Mouse (Mus musculus) intestine, embryonic 16.5 days (tissue): Measurements from ENCODE around the gene Grin3a. TPM values are rescaled to one million over a fixed set of nuclear protein-coding genes. Genes with fewer than 3 reads are reported as not detected.

Source experiments
- ATAC-seq: fragments of 200-750 bp; cut with Nextera tagmentation; 2 replicates; pipeline ENCODE4 v1.8.0; 2017; ENCODE audit warnings: moderate TSS enrichment, moderate library complexity
- H3K27ac ChIP-seq: fragments of 300-500 bp; sonication (generic); 2 replicates; pipeline ENCODE4 v1.5.1; 2014; ENCODE audit warnings: mild to moderate bottlenecking, low read length
- H3K27me3 ChIP-seq: fragments of 300-500 bp; sonication (generic); replicated peaks from 2 replicates; pipeline ENCODE4 v1.6.1; 2014; ENCODE audit warnings: low read length, control low read depth, mixed read lengths; ENCODE audit not compliant: control insufficient read depth, insufficient read depth
- H3K36me3 ChIP-seq: fragments of 300-500 bp; sonication (generic); 2 replicates; pipeline ENCODE4 v1.6.1; 2014; ENCODE audit warnings: low read length, control low read depth; ENCODE audit not compliant: control insufficient read depth, insufficient read depth
- H3K4me1 ChIP-seq: fragments of 300-500 bp; sonication (generic); 2 replicates; pipeline ENCODE4 v1.6.1; 2014; ENCODE audit warnings: low read length, control low read depth, mixed read lengths; ENCODE audit not compliant: control insufficient read depth, insufficient read depth
- H3K4me2 ChIP-seq: fragments of 300-500 bp; sonication (generic); 2 replicates; pipeline ENCODE4 v1.6.1; 2014; ENCODE audit warnings: low read depth, low read length, control low read depth
- H3K4me3 ChIP-seq: fragments of 300-500 bp; sonication (generic); 2 replicates; pipeline ENCODE4 v1.5.1; 2014; ENCODE audit warnings: mild to moderate bottlenecking, low read length
- H3K9ac ChIP-seq: fragments of 300-500 bp; sonication (generic); 2 replicates; pipeline ENCODE4 v1.6.1; 2014; ENCODE audit warnings: low read depth, low read length
- H3K9me3 ChIP-seq: fragments of 300-500 bp; sonication (generic); 2 replicates; pipeline ENCODE4 v1.6.1; 2016; ENCODE audit warnings: low read length, control low read depth; ENCODE audit not compliant: control insufficient read depth
- WGBS: fragments of 180-500 bp; shearing (Covaris S2); extraction: QIAGEN DNeasy Blood & Tissue Kit; methylation state at CpG from one replicate; pipeline ENCODE4 v1.1.7; 2014; 5-methylcytosine and 5-hydroxymethylcytosine counted together
- polyA plus RNA-seq: library from polyadenylated mRNA; unstranded; fragments of >200 nt; fragmentation: Nextera tagmentation; extraction: Ambion mirVana; gene quantifications from 2 replicates; pipeline ENCODE4 v1.2.1, GENCODE M21; 2015

Grin3a gene
- polyA plus RNA-seq, 1 experiment from 2014 or later, result 0.40 TPM

DNA sequence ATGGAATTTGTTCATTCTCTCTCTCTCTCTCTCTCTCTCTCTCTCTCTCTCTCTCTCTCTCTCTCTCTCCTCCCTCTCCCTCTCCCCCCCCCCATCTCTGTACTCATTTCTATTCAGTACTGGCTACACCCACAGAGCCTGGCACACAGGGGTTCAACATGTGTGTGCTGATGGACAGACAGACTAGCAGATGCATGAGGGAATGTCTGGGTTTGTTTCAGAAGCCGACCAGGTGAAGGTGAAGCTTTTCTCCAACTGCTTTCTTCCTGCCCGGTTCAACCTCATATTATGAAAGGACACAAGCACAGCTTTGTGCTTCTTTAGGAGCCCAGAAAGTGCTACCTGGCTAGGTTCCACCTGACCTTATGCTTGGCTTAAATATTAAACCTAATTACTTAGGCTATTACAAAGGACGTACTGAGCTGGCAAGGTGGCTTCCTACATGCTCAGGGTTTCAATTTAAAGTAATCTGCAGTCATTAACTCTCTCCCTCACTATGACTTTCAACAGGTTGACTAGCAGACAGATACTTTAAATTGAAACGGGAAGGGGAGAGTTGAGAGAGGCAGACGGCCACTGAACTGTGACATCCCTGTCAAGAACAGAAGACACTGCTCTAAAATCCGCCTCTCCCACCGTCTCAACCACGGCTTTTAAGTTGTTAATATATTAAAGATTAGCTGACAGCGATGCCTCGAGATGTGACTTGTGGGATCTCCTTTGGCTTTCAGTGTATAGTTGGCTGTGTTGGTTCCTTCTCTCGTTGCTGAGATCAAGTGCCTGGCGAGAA is 153.9 kb downstream of the Grin3a start:
- H3K4me1 ChIP-seq, result no peaks in the 10 kb centered on the region; the same call in 1 of the 2 replicates
- H3K4me2 ChIP-seq, result peak overlapping the region; percentile 41
- H3K36me3 ChIP-seq, result no peaks in the 10 kb centered on the region
- no peaks in the 10 kb centered on the region for H3K27me3 ChIP-seq
- WGBS, result 46% methylated on average over 12 of the region's 12 CpGs
- no peak overlapping the region for H3K27ac ChIP-seq
- H3K9me3 ChIP-seq, result no peaks in the 10 kb centered on the region
- peak; percentile 96 for ATAC-seq
- peak overlapping the region; percentile 18 for H3K4me3 ChIP-seq
- H3K9ac ChIP-seq, result 0 out of 2 replicates have a peak overlapping the region, but pooled peaks have one; percentile 41

- no peak for ATAC-seq
- H3K4me2 ChIP-seq, result no peak overlapping the region
Measured at GRCm38 (mm10) chr4:49688594-49689288, 156.8 kb downstream of the Grin3a start.

DNA sequence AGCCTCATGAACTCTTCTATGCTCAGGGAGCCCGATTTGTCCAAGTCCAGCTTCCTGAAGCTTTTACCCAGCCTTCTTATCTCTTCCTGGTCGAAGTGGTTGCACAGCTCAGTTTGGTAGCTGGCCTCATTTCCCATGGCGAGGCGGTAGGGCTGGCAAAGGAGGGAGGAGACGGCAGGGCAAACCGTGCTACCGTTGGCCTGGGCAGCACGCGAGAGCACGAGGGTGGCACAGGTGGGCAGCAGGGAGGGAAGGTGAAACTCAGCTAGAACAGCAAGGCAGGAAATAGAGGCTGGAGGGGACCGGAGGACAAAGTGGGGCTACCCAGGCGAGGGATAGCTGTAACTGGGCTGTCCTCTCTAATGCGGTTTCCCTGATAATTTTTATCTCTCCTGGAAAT is 163.7 kb downstream of the Grin3a start, which contains the start of gene Ppp3r2:
TSS of gene Ppp3r2 (minus strand) at position 213 of the 400 bp plus-strand sequence.
- Histone ChIP-seq H3K4me1 (no peaks in the 10 kb centered on the region), H3K27me3 (no peaks in the 10 kb centered on the region), H3K4me3 (no peak within 1 kb of the TSS), H3K4me2 (no peak within 1 kb of the TSS), H3K9ac (no peak within 1 kb of the TSS), H3K9me3 (no peaks in the 10 kb centered on the region), H3K36me3 (no peaks in the 10 kb centered on the region), H3K27ac (no peak within 1 kb of the TSS)
- WGBS, result 81% methylated on average over 13 of the region's 13 CpGs
- no peak for ATAC-seq

More at GRCm38 (mm10) chr4:49688594-49689288, 156.8 kb downstream of the Grin3a start:
- no peak overlapping the region for H3K9ac ChIP-seq
- H3K27me3 ChIP-seq, result no peaks in the 10 kb centered on the region
- 23% methylated on average over 9 of the region's 9 CpGs for WGBS
- H3K4me1 ChIP-seq, result no peaks in the 10 kb centered on the region; the same call in 1 of the 2 replicates
- no peaks in the 10 kb centered on the region for H3K9me3 ChIP-seq
- H3K27ac ChIP-seq, result no peak overlapping the region
- H3K4me3 ChIP-seq, result no peak overlapping the region
- H3K36me3 ChIP-seq, result no peaks in the 10 kb centered on the region

GRCm38 (mm10) chr4:49680171-49680875 is 165.2 kb downstream of the Grin3a start:
- WGBS, result 88% methylated on average over 11 of the region's 11 CpGs
- Histone ChIP-seq H3K9me3 (no peaks in the 10 kb centered on the region), H3K4me3 (no peak overlapping the region), H3K4me1 (no peaks in the 10 kb centered on the region), H3K27ac (no peak overlapping the region), H3K27me3 (no peaks in the 10 kb centered on the region), H3K36me3 (no peaks in the 10 kb centered on the region), H3K4me2 (no peak overlapping the region), H3K9ac (no peak overlapping the region)
- no peak for ATAC-seq

- ATAC-seq, result no peak
- H3K36me3 ChIP-seq, result no peaks in the 10 kb centered on the region
Measured at GRCm38 (mm10) chr4:49676790-49677189, 168.8 kb downstream of the Grin3a start.

GRCm38 (mm10) chr4:49676071-49676470 is 169.5 kb downstream of the Grin3a start:
- no peak overlapping the region for H3K4me2 ChIP-seq
- H3K9ac ChIP-seq, result no peak overlapping the region
- H3K4me1 ChIP-seq, result no peaks in the 10 kb centered on the region
- ATAC-seq, result 0 out of 2 replicates have a peak, but pooled peaks have one; percentile 55
- H3K36me3 ChIP-seq, result no peaks in the 10 kb centered on the region
- H3K9me3 ChIP-seq, result no peaks in the 10 kb centered on the region
- no peak overlapping the region for H3K4me3 ChIP-seq
- 87% methylated on average over 6 of the region's 6 CpGs for WGBS
- H3K27me3 ChIP-seq, result no peaks in the 10 kb centered on the region
- no peak overlapping the region for H3K27ac ChIP-seq

More at GRCm38 (mm10) chr4:49676790-49677189, 168.8 kb downstream of the Grin3a start:
- no peak overlapping the region for H3K4me3 ChIP-seq
- no peaks in the 10 kb centered on the region for H3K9me3 ChIP-seq
- no peak overlapping the region for H3K9ac ChIP-seq
- H3K4me2 ChIP-seq, result no peak overlapping the region
- H3K4me1 ChIP-seq, result no peaks in the 10 kb centered on the region
- 77% methylated on average over 7 of the region's 7 CpGs for WGBS
- H3K27ac ChIP-seq, result no peak overlapping the region
- no peaks in the 10 kb centered on the region for H3K27me3 ChIP-seq

GRCm38 (mm10) chr4:49664850-49665249 is 180.7 kb downstream of the Grin3a start:
- Histone ChIP-seq H3K4me3 (no peak overlapping the region), H3K4me1 (no peaks in the 10 kb centered on the region), H3K4me2 (no peak overlapping the region), H3K9me3 (no peaks in the 10 kb centered on the region), H3K9ac (no peak overlapping the region), H3K36me3 (no peaks in the 10 kb centered on the region), H3K27me3 (no peaks in the 10 kb centered on the region), H3K27ac (no peak overlapping the region)
- WGBS, result 82% methylated on average over 5 of the region's 5 CpGs
- ATAC-seq, result no peak

DNA sequence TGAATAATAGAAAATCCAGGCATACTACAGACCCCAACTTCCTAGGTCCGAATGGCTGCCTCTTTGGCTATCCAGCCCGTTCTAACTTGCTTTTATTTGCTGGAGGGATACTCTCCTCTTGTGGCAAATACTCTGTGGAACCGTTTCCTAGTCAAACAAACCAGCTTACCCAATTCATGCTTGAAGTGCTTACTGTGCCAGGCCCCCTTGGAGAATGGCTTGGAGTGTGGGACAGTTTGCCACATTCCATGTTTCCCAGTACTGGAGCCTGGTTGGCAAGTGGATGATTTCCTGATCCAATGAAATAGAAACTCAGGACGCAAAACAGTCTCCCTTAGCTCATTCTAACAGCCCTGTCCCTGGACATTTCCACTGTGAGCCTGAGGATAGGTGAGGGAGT is 183.3 kb downstream of the Grin3a start:
- Histone ChIP-seq H3K9ac (no peak overlapping the region), H3K4me2 (no peak overlapping the region), H3K36me3 (peaks cover 2% of the 10 kb centered on the region; the same call in 1 of the 2 replicates), H3K4me1 (no peaks in the 10 kb centered on the region), H3K27me3 (no peaks in the 10 kb centered on the region), H3K27ac (no peak overlapping the region), H3K9me3 (no peaks in the 10 kb centered on the region), H3K4me3 (no peak overlapping the region)
- WGBS, result 86% methylated on average over 4 of the region's 4 CpGs
- ATAC-seq, result no peak

DNA sequence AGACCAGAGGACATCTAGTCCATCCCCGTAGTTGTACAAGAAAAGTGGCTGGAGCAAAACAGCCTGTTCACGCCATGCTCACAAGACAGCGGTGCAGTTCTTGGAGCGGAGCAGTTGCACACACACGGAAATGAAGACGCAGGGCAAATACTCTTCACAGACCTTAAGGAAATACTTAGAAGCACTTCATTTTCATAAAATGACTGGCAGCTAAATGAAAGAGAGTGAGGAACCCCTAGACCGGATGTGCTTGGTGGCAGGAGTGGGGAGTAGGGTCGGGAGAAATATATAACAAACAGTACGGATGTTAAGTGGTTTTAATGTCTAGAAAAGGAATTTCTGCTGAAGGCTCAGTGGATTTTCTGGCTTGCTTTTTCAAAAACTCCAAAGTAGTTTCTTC is 183.9 kb downstream of the Grin3a start:
- no peak for ATAC-seq
- Histone ChIP-seq H3K4me1 (no peaks in the 10 kb centered on the region), H3K9me3 (no peaks in the 10 kb centered on the region), H3K27ac (no peak overlapping the region), H3K27me3 (no peaks in the 10 kb centered on the region), H3K4me3 (no peak overlapping the region), H3K36me3 (peaks cover 2% of the 10 kb centered on the region; the same call in 1 of the 2 replicates), H3K4me2 (no peak overlapping the region), H3K9ac (no peak overlapping the region)
- 95% methylated on average over 9 of the region's 9 CpGs for WGBS
